Mouse (Mus musculus) thymus, postnatal 4 days (tissue): ENCODE measurements around the gene Dll1.

ENCODE experiments used
- DNase-seq: peaks from one replicate; pipeline ENCODE4 v3.0.0; 2021

Dll1 gene

GRCm38 (mm10) chr17:15376494-15377181, at the start of gene Dll1:
Gene Dll1 (minus strand): TSS chr17:15376872.
- no peak for DNase-seq

GRCm38 (mm10) chr17:15425931-15426330, 49.3 kb upstream of the Dll1 start:
- no peak for DNase-seq

- DNase-seq = no peak
Measured at GRCm38 (mm10) chr17:15423080-15423765, 46.6 kb upstream of the Dll1 start.

GRCm38 (mm10) chr17:15422666-15423065, 46.0 kb upstream of the Dll1 start:
- DNase-seq = no peak

- DNase-seq = no peak
Measured at GRCm38 (mm10) chr17:15421446-15421845, 44.8 kb upstream of the Dll1 start.

- DNase-seq = no peak
Measured at GRCm38 (mm10) chr17:15420021-15420603, 43.4 kb upstream of the Dll1 start.

- no peak for DNase-seq
Measured at GRCm38 (mm10) chr17:15419534-15419933, 42.9 kb upstream of the Dll1 start.

- DNase-seq = no peak
Measured at GRCm38 (mm10) chr17:15416596-15417215, 40.0 kb upstream of the Dll1 start.

- DNase-seq = no peak
Measured at GRCm38 (mm10) chr17:15410861-15411260, 34.2 kb upstream of the Dll1 start.

GRCm38 (mm10) chr17:15409261-15409660, 32.6 kb upstream of the Dll1 start:
- DNase-seq = no peak

- no peak for DNase-seq
Measured at GRCm38 (mm10) chr17:15406576-15406975, 29.9 kb upstream of the Dll1 start.

GRCm38 (mm10) chr17:15401716-15402115, 25.0 kb upstream of the Dll1 start:
- no peak for DNase-seq

- DNase-seq = peak; percentile 76
Measured at GRCm38 (mm10) chr17:15395997-15396675, 19.5 kb upstream of the Dll1 start, which contains the start of gene Fam120b. Gene Fam120b (plus strand): TSS chr17:15396202.

GRCm38 (mm10) chr17:15389356-15389755, 12.7 kb upstream of the Dll1 start:
- no peak for DNase-seq

GRCm38 (mm10) chr17:15388892-15389291, 12.2 kb upstream of the Dll1 start:
- no peak for DNase-seq

GRCm38 (mm10) chr17:15383360-15383759, 6.7 kb upstream of the Dll1 start:
- DNase-seq = no peak

GRCm38 (mm10) chr17:15381869-15382660, 5.4 kb upstream of the Dll1 start:
- no peak for DNase-seq

GRCm38 (mm10) chr17:15381092-15381860, 4.6 kb upstream of the Dll1 start:
- no peak for DNase-seq

- DNase-seq = peak; percentile 53
Measured at GRCm38 (mm10) chr17:15380641-15381051, 4.0 kb upstream of the Dll1 start.

- no peak for DNase-seq
Measured at GRCm38 (mm10) chr17:15379741-15380526, 3.3 kb upstream of the Dll1 start.
